Mouse (Mus musculus) urinary bladder, postnatal 25 days (tissue): ENCODE data around the gene Trip12.

Experiments
- DNase-seq: peaks from one replicate; pipeline ENCODE4 v3.0.0; 2022; ENCODE audit warnings: low spot score

Trip12 gene

DNA sequence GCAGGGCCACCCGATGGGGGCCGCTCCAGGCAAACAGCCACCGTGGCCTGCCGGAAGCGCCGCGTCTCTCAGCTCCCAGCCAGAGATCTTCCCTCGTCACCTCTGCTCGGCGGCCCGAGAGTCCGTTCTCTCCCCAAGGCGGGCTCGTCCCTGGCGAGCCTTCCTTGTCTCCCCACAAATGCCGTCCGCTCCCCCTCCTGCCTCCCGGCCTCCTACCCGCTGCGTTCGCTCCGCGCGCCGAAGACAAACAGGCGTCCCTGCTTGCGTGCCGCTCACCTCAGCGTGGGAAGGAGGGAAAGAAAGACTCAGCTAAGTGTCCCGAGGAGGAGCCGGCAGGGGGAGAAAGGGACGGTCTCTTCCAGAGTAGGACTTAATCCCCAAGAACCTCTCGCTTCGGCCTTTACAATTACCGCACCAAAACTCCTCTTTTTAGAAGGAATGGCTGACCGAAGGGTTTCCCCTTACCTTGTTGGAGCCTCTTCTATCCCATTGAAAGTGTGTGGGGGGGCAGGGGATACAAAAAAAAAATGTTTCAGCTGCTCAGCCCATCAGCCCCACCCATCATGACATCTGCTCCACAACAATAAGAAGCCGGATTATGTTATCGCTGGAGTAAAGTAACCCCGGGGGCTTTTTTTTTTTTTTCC is at the start of gene Trip12:
Gene Trip12 (minus strand): TSS at position 499 of the 647 bp plus-strand sequence.
- no peak for DNase-seq

DNA sequence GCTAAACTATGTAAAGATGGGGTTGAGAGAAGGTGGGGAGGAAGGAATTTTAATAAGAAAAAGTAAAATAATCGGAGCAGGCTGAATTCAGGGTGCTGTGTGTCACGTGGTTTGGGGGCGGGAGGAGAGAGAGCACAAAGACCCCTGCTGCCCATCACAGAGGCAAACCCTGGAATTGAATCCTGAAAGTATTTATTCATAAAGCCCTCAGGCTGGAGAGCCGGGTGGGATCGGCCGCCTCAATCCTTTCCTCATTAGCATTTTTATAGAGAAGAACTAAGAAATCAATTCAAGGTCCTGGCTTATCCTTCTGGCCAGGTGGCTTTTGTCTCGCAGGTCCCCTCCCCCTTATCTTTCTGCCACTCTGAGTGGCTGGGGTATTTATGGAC is 49.7 kb upstream of the Trip12 start:
- DNase-seq, result no peak

DNA sequence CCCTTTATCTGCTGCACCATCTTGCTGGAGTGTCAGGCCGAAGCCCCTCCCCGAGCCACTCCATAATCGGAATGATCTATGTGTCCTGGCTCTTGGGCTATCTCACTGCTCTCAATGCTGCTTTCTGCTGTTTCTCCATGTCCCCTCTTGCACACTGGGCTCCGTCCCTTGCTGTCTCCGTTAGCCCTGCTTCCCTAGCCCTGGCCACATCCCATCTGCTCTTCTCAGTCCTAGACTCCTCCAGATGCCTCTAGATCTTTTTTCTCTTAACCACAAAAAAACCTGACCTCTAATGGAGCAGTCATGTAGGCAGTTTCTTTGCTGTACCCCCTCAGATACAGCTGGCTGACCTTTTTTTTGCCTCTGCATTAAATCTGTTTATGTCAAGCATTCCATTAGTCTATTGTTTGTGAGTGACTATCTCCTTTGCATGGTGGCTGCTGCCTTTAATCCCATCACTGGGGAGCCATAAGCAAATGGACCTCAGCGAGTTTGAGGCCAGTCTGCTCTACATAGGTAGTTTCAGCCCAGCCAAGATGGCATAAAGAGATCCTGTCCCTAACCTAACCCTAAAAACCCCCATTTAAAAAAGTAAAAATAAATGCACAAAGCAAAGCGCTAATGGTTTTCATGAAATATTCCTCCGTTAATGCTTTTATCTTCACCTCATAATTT is 49.2 kb upstream of the Trip12 start:
- DNase-seq, result no peak

DNA sequence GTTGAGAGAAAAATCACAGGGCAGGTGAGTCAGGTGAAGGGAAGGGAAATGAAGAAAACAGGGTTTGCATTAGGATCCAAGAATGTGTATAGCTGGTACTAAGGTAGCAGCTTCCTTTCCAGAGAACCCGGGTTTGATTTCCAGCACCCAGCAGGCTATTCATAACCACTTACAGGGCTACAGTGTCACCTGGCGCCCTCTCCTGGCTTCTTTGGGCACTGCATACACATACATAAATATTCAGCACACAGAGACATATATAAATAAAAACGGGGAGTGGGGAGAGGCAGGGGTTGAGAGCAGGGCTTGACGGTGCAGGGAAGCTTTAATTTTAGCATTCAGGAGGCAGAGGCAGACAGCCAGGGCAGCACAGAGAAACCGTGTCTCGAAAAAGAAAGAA is 45.6 kb upstream of the Trip12 start:
- DNase-seq, result no peak

DNA sequence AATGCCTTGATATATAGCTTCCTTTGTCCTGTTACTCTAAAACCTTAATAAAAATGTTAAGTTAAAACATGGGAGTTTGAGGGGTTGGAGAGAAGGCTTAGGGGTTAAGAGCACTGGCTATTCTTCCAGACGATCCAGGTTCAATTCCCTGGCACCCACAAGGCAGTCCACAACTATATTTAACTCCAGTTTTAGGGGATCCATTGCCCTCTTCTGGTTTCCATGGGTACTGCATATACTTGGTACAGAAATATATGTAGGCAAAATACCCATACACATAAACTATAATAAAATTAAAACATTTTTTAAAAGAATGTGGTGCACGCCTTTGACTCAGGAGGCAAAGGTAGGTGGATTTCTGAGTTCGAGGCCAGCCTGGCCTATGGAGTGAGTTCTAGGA is 44.9 kb upstream of the Trip12 start:
- DNase-seq, result no peak

DNA sequence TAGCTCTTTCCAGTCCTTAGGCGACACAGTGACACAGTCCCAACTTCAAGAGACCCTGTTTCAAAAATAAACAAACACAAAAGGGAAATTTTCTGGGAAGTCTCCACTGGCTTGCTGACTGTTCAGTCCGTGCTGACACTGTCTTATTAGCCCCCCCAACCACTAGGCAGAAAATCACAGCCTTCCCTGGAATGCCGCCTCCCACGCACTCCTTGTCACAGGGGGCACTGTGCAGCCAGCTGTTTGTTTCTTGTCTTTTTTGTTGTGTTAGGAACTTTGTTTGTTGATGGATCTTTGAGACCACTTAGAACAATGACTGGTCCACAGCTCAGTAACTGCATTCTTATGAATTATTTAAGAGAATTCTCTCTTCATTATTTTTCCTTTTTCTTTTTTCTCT is 43.6 kb upstream of the Trip12 start:
- no peak for DNase-seq

DNA sequence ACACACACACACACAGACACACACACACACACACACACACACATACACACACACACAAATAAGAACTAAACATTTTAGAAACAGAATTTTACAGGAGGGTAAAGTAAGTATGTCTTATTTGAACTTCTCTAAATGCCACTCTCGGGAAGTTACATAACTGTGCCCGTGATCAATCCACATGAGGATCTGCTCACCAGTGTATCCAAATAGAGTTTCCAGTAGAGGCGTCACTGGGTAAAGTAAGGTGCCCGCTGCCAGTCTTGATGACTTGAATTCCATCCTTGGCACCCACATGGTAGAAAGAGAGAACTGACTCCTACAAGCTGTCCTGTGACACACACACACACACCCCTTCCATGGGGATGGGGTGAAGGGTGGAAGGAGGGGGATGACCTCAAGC is 42.6 kb upstream of the Trip12 start:
- no peak for DNase-seq

DNA sequence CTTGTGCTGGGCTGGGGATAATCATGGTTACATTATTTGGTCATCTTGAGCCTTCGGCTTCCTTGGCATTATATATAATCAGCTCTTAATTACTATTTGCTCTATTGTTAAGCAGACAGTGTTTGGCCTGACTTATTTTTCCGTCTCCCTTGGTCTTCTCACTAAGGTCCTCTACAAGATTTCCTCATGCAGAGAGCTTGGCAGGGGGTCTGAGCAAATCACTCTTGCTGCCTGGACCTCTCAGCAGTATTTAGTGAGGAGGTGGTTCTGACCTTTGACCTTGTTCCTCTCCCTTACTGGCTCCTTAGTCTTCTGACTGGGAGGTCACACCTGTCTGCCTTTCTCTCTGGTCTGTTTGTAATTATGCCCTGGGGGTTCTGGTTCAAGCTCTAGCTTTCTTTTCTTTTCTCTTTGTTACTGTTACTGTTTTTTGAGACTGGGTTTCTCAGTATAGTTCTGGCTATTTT is 41.8 kb upstream of the Trip12 start:
- no peak for DNase-seq

DNA sequence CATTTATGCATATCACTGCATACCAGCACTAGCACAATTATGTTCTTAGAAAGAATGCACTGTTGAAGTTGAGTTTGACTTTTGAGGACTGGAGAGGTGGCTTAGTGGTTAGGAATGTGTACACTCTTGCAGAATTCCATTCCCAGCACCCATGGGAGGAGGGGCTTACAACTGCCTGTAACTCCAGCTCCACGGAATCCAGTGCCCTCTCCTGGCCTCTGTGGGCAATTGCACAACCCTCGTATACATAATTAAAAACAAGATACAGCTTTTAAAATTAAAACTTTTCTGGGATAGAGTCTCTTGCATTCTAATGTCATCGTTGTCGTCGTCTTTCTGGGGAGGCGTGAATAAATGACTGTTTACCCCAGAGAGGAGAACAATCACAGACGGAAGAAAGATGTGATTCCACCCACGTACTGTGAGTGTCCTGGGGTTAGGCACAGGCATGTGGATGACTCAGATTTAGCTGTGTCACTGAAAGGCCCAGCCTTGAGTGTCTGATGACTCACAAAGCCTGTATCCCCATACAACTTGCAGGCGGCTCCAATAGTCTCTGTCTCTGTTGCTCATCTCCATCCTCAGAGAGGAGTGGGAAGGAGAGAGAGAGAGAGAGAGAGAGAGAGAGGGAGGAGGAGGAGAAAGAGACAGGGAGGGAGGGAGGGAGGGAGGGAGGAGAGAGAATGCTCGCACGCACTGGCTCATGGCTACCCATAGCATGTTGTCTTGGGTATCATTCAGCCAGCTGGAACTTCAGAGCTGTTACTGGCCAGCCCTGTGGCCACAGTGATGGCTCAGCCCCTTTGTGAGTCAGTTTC is 41.1 kb upstream of the Trip12 start:
- no peak for DNase-seq

DNA sequence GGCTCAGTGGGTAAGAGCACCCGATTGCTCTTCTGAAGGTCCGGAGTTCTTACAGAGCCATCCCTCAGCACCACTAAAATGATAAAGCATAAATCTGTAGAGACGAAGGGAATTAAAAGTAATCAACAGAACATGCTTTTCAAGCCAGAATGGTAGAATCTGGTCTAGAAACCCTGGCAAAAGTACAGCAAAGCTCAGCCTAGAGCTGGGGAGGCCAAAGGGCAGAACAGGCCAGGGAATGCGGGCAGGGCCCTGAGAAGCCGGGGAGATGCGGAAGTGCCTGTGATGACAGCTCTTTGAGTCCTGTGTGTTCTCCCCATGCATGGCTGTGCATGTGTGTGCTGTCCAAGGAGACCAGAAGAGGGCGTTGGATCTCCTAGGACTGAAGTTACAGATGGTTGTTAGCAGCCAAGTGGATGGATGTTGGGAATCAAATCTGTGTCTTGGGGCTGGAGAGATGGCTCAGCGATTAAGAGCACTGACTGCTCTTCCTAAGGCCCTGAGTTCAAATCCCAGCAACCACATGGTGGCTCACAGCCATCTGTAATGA is 39.3 kb upstream of the Trip12 start:
- DNase-seq, result no peak

DNA sequence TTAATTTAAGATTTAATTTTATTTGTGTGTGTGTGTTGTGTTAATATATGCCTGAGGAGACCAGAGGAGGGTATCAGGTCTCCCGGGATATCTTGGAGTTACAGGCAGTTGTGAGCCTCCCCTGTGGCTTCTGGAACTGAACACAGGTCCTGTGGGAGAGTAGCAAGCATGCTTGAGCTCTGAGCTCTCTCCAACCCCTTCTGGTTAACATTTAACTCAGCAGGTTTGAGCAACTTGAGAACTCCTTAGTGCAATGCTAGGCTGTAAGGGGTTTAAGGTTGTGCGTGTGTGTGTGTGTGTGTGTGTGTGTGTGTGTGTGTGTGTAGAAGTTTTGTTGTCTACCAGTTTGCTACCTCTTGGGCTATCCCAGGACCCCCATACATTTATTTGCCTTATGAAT is 37.3 kb upstream of the Trip12 start:
- DNase-seq, result no peak

DNA sequence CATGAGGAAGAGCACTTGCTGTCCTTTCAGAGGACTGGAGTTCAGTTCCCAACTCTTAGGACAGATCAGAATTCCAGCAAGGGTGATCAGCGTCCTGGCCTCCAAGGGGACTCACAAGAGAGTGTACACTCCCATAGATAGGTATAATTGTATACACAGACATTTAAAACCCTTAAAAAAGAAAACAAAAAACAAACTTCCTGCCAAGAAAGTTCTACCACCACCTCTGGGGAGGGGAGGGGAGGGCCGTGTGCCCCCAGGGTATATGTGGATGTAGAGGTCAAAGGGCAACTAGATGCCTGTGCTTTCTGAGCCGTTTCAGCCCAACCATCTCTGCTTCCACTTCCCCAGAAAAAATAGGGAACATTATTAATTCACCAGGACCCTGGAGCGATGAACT is 32.6 kb upstream of the Trip12 start:
- DNase-seq, result no peak

DNA sequence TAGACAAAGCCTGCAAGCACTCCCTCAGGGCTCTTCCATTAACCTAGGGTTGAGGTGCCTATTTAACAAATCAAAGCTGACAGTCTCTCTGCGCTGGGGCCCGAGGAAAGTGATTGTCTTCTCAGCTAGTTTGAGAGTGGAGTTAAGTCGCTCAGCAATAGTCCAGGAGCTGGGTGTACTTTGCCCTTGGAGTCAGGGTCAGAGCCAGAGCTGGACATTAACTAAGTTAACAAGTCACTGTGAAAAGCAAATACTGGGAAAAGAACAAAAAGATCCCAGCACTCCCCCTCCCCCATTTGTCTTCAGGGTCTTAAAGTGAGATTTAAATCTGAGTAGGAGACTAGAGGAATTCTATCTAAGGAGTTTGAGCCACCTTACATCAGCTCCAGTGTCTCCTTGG is 31.8 kb upstream of the Trip12 start:
- no peak for DNase-seq

DNA sequence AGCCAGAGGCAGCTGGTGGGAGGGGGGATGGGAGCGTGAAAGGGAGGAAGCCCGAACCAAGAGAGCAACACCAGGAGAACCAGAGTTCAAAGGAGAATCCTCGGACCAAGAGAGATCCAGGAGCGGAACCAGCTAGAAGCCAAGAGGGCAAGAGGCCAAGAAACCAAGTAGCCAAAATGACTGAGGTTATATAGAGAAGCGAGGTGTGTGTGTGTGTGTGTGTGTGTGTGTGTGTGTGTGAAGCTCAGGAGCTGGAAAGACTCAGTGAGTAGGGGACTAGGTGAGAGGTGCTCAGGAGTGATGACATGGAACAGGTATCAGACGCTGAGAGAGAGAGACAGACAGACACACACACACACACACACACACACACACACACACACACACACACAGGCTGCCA is 30.8 kb upstream of the Trip12 start:
- no peak for DNase-seq

DNA sequence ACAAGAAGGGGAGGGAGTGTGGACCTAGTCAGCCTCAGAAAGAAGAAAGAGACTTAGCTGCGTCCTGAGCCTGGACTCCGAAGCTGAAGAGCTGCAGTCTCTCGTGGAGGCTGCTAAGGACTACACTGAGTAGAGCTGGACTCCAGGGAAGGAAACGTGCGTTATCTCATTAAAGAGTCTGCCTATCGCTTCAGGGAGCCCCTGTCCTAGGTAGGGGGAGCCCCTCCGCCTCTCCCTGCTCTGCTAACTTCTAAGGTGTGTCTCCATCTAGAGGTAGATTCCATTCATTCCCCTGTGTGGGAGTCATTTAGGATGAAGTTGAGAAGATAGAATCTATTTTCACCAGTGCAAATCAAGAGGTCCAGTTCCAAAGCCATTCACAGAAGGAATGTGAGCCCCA is 29.2 kb upstream of the Trip12 start:
- DNase-seq, result no peak

DNA sequence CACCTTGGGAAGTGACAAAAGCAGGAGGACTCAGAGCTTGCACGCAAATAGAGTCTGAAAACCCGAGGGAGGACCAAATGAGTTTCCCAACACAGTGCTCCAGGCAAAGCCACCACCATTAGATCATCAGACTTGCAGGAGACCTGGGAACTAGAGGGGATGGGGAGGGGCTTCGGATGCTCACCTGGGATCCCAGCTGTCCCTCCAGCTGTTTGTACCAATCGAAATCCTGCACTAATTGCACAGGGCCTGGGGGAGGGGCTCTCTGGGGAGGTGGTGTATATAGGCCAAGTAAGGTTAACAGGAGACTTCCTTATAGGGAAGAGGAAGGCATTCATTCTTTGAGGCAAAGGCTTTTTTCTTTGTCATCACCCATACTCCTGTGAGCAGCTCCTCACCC is 28.5 kb upstream of the Trip12 start:
- no peak for DNase-seq

DNA sequence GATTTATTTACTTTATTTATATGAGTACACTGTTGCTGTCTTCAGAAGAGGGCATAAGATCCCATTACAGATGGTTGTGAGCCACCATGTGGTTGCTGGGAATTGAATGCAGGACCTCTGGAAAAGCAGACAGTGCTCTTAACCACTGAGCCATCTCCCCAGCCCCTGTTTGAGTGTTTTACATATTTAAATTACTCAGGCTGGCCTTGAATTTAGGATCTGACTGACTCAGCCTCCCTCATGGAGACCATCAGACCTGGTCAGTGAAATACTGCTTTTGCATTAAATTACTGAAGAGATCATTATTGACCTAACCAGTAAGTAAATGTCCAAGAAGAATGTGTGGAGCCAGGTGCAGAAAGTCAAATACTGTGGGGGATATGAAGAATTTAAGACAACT is 28.0 kb upstream of the Trip12 start:
- no peak for DNase-seq

DNA sequence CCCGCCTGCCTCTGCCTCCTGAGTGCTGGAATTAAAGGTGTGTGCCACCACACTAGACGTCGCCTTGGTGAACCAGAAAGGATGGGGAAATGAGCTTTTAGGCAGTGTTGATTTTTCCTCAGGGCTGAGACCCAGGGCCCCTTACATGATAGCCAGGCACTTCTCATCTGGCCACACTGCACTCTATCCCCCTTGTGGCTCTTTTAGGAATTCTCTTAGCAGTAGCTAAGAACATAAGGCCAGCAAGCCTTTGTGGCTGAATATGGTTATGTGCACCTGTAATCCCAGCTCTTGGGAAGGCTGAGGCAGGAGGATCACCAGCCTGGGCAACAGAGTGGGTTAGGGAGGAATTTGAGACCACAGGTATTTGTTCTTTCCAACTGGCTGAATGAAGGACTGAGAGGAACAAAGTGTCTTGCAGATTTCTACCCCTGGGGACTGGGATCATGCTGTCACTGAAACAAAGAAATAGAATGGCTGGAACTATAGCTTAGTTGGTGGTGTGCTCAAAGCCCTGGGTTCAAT is 26.5 kb upstream of the Trip12 start:
- no peak for DNase-seq

DNA sequence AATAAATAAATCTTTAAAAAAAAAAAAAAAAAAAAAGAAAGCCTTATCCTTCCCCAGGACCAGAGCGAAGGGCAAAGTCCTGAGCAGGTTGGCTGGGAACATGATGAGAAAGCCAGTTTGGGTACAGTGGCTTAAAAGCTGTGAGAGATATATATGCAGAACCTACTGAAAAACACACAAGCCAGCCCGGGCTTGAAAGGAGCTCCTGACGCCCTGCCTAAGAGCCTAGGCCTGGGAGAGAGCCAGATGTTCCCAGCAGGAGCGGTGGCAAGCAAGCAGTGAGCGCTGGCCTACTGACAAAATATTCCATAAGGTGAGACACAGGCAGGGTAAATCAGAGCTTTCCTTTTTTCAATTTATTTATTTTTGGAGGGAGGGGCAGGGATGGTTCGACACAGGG is 25.9 kb upstream of the Trip12 start:
- no peak for DNase-seq

DNA sequence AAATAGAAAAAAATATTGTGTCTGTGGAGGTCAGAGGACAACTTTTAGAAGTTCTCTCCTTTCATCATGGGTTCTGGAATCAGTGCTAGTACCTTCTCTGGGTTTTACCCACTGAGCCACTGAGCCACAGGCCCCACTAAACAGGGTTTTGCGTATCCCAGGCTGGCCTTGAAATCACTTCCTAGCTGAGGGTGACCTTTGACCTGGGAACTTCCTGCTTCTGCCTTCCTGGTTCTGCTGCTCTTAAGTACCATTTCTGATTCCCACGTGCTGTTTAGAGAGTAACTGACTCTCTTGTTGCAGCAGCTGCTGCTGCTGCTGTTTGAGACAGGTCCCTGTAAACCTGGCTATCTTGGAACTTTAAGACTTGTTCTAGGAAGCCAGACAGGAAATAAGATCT is 24.3 kb upstream of the Trip12 start:
- DNase-seq, result no peak

DNA sequence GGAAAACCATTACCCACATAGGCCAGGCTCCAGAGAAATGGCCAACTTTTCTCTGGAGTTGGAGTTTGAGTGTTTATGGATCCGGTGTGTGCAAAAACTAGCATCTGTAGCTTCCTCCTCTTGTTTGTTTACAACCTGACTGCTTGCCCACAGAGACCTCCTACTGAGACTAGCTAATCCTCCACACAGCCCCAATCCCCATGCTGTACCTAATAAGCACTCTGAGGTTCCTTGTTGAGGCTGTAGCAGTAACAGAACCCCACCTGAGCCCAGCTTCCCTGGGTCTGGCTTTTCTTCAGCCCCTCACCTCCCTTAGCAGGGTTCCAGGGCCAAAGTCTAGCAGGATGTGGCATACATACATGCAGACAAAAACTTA is 20.9 kb upstream of the Trip12 start:
- no peak for DNase-seq

DNA sequence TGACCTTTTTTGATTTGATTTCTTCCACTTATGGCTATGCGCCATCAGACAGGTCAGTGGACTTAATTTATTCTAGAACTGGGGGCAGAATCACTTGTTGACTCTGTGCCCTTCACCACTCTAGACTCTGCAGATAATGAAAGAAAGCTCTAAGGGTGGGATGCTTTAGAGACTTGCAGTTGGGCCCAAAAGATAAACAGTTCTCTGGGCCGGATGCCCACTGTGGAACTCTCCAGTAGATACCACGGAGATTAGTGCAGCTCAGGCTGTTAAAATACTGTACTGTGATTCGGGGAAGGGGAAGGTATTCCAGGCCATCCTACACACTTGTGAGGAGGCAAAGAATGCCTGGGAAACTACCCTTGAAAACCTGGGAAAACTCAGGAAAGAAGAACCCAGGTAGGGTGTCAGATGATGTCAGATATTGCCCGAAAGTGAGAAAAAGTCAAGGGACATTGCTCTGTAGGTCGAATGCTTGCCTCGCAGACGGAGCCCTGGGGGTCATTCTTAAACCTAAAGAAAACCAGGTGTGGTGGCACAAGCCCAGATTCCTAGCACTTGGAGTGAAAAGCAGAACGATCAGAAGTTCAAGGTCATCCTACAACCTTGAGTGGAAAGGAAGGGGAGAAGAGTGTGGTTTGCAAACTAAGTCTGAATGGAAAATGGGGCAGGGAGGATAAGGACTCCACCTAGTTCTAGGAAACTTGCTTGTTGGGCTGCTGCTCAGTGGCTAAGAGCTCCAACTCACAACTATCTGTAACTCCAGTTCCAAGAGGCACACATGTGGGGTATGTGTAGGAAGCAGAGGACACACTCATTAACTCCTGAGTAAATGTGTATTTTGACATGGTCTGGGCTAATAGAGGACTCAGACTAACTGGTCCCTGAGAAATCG is 20.3 kb upstream of the Trip12 start:
- no peak for DNase-seq
